Mouse (Mus musculus) lung, embryonic 16.5 days (tissue): ENCODE data around the gene Mmp3. TPM values are rescaled to one million over a fixed set of nuclear protein-coding genes. Genes with fewer than 3 reads are reported as not detected.
"Not testable (repeated sequence)": the region's sequence is repeated elsewhere in the genome, so short reads cannot be mapped to it uniquely, and the experiment has no call there.

ENCODE experiments used
- ATAC-seq: fragments of 200-750 bp; cut with Nextera tagmentation; 2 replicates; pipeline ENCODE4 v1.8.0; 2017; ENCODE audit warnings: low read depth, mild to moderate bottlenecking, moderate library complexity
- H3K27ac ChIP-seq: fragments of 300-500 bp; sonication (generic); 2 replicates; pipeline ENCODE4 v1.5.1; 2014; ENCODE audit warnings: mild to moderate bottlenecking, control low read depth, low read length
- H3K27me3 ChIP-seq: fragments of 300-500 bp; sonication (generic); 2 replicates; pipeline ENCODE4 v1.6.1; 2014; ENCODE audit warnings: low read depth, low read length, mixed read lengths; ENCODE audit not compliant: control insufficient read depth, insufficient read depth
- H3K36me3 ChIP-seq: fragments of 300-500 bp; sonication (generic); 2 replicates; pipeline ENCODE4 v1.6.1; 2014; ENCODE audit warnings: low read length; ENCODE audit not compliant: control insufficient read depth, insufficient read depth
- H3K4me1 ChIP-seq: fragments of 300-500 bp; sonication (generic); replicated peaks from 2 replicates; pipeline ENCODE4 v1.6.1; 2014; ENCODE audit warnings: low read length, mixed read lengths; ENCODE audit not compliant: control insufficient read depth, insufficient read depth
- H3K4me2 ChIP-seq: fragments of 300-500 bp; sonication (generic); 2 replicates; pipeline ENCODE4 v1.6.1; 2014; ENCODE audit warnings: low read depth, low read length, control low read depth
- H3K4me3 ChIP-seq: fragments of 300-500 bp; sonication (generic); 2 replicates; pipeline ENCODE4 v1.5.1; 2014; ENCODE audit warnings: mild to moderate bottlenecking, low read length, control low read depth
- H3K9ac ChIP-seq: fragments of 300-500 bp; sonication (generic); 2 replicates; pipeline ENCODE4 v1.6.1; 2014; ENCODE audit warnings: low read length, control low read depth
- H3K9me3 ChIP-seq: fragments of 300-500 bp; sonication (generic); 2 replicates; pipeline ENCODE4 v1.6.1; 2016; ENCODE audit warnings: low read length; ENCODE audit not compliant: control insufficient read depth
- WGBS: fragments of 180-500 bp; shearing (Covaris S2); extraction: QIAGEN DNeasy Blood & Tissue Kit; methylation state at CpG from one replicate; pipeline ENCODE4 v1.1.7; 2014; 5-methylcytosine and 5-hydroxymethylcytosine counted together
- polyA plus RNA-seq: library from polyadenylated mRNA; unstranded; fragments of >200 nt; fragmentation: Nextera tagmentation; extraction: Ambion mirVana; gene quantifications from 2 replicates; pipeline ENCODE4 v1.2.1, GENCODE M21; 2015

Mmp3 gene
- polyA plus RNA-seq: not detected in 2 replicates

DNA sequence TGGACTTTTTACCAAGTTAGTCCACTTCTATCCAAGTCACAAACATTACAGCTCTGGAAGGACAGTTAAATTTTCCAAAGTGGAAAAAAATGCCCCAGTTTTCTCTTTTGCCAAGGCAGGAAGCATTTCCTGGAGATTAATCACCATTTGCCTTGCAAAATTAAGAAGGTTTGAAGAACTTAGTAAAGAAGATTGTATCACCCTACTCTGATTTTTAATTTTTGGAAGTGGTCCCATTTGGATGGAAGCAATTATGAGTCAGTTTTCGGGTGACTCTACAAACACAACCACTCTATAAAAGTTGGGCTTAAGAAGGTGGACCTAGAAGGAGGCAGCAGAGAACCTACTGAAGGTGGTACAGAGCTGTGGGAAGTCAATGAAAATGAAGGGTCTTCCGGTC is at the start of gene Mmp3:
Gene Mmp3 (plus strand): TSS at position 301 of the 400 bp plus-strand sequence.
- Histone ChIP-seq H3K4me2 (no peak within 1 kb of the TSS), H3K36me3 (no peaks in the 10 kb centered on the region), H3K4me3 (no peak within 1 kb of the TSS), H3K27me3 (no peaks in the 10 kb centered on the region), H3K27ac (no peak within 1 kb of the TSS), H3K4me1 (no peaks in the 10 kb centered on the region), H3K9ac (no peak within 1 kb of the TSS), H3K9me3 (no peaks in the 10 kb centered on the region)
- 79% methylated on average over 2 of the region's 2 CpGs for WGBS
- ATAC-seq: no peak

GRCm38 (mm10) chr9:7396556-7396955 is 49.1 kb upstream of the Mmp3 start:
- not testable (repeated sequence) for H3K9ac ChIP-seq, H3K9me3 ChIP-seq, H3K36me3 ChIP-seq, H3K4me1 ChIP-seq, ATAC-seq, H3K4me2 ChIP-seq, H3K27ac ChIP-seq, H3K27me3 ChIP-seq, H3K4me3 ChIP-seq
- 81% methylated on average over 8 of the region's 8 CpGs for WGBS

DNA sequence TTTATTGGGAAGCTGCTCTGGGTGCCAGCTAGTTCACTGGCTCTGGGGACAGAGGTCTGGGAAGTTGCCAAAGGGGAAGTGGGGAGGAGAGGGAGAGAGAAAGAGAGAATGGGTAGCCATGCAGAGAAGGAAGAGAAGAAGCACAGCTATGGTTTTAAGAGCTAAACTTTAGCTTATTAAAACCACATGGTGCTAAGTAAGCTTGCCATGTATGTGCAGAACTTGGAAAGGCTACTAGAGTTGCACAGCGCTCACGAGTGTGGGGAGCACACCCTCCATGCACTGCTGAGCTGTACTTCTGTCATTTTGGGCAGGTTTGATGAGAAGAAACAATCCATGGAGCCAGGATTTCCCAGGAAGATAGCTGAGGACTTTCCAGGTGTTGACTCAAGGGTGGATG is 7.7 kb downstream of the Mmp3 start:
- Histone ChIP-seq H3K9me3 (no peaks in the 10 kb centered on the region), H3K4me2 (no peak overlapping the region), H3K4me1 (no peaks in the 10 kb centered on the region), H3K36me3 (no peaks in the 10 kb centered on the region), H3K27me3 (no peaks in the 10 kb centered on the region), H3K9ac (no peak overlapping the region), H3K27ac (no peak overlapping the region), H3K4me3 (no peak overlapping the region)
- no peak for ATAC-seq
- 85% methylated on average over 2 of the region's 2 CpGs for WGBS

GRCm38 (mm10) chr9:7470262-7470661 is 24.6 kb downstream of the Mmp3 start:
- Histone ChIP-seq H3K4me3 (no peak overlapping the region), H3K27me3 (no peaks in the 10 kb centered on the region), H3K9ac (no peak overlapping the region), H3K9me3 (no peaks in the 10 kb centered on the region), H3K4me2 (no peak overlapping the region), H3K27ac (no peak overlapping the region), H3K36me3 (no peaks in the 10 kb centered on the region), H3K4me1 (no peaks in the 10 kb centered on the region)
- WGBS: 91% methylated on average over 1 of the region's 1 CpGs
- ATAC-seq: no peak

DNA sequence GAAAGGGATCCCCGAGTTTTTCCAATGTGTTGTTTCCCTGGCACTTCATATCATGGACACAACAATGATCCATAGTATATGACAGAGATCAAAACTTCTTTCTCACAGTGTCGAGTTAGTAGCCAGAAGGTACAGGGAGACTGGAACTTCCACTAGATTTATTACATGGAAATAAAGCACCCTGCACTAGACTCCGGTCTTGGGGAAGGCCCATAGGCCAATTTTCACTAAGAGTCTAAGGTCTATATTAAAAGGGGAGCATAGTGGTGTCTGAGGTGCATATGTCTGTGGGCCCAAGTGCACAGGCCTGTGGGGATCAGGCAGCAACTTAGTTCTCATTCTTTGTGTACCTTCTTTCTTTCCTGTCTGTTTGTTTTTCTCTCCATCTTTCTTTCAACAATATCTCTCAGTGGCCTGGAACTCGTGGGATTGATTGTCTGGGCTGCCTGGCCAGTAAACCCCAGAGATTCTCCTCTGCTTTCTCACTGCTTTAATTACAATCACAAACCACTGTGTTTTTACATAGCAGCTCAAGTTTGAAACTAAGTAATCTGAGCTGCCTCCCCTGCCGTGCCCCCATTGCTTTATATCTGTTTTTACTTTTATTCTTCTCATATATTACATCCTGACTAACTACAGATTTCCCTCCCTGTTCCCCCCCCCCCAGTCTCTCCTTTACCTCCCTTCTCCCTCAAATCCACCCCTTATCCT is 38.2 kb downstream of the Mmp3 start:
- Histone ChIP-seq H3K4me1 (no peaks in the 10 kb centered on the region), H3K4me3 (no peak overlapping the region), H3K9ac (no peak overlapping the region), H3K9me3 (no peaks in the 10 kb centered on the region), H3K27me3 (no peaks in the 10 kb centered on the region), H3K4me2 (no peak overlapping the region), H3K27ac (no peak overlapping the region), H3K36me3 (no peaks in the 10 kb centered on the region)
- ATAC-seq: no peak
- WGBS: 63% methylated on average over 5 of the region's 5 CpGs

GRCm38 (mm10) chr9:7501138-7501537 is 55.5 kb downstream of the Mmp3 start:
- Histone ChIP-seq H3K36me3 (no peaks in the 10 kb centered on the region), H3K9me3 (no peaks in the 10 kb centered on the region), H3K9ac (no peak overlapping the region), H3K27me3 (no peaks in the 10 kb centered on the region), H3K27ac (no peak overlapping the region), H3K4me2 (no peak overlapping the region), H3K4me3 (no peak overlapping the region), H3K4me1 (no peaks in the 10 kb centered on the region)
- 69% methylated on average over 3 of the region's 3 CpGs for WGBS
- ATAC-seq: no peak

DNA sequence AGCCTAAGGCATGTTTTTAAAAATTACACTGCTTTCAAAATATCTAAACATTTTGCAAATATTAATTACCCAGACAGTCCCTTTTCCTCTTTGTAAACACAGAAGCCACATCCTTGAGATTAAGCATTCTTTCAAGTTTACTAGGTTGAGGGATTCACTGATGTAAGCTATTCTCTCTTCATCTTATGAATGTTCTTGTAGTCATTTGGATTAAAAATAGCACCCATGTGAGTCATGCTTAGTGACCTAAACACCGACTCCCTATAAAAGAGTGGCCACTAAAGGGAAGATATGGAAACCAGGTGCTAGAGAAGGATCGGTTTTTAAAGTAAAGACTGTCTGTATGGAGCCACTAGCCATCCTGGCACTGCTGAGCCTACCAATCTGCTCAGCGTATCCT is 56.4 kb downstream of the Mmp3 start, which contains the start of gene Mmp10:
Gene Mmp10 (plus strand): TSS at position 302 of the 400 bp plus-strand sequence.
- Histone ChIP-seq H3K36me3 (no peaks in the 10 kb centered on the region), H3K4me2 (no peak within 1 kb of the TSS), H3K9ac (no peak within 1 kb of the TSS), H3K4me3 (no peak within 1 kb of the TSS), H3K9me3 (no peaks in the 10 kb centered on the region), H3K4me1 (no peaks in the 10 kb centered on the region), H3K27me3 (no peaks in the 10 kb centered on the region), H3K27ac (no peak within 1 kb of the TSS)
- 85% methylated on average over 3 of the region's 3 CpGs for WGBS
- no peak for ATAC-seq

Other genes starting within 250 kb of the Mmp3 start
- gene Mmp13, start 173.3 kb upstream of the Mmp3 start, polyA plus RNA-seq: 0.10 and 6.9 TPM in 2 replicates
- 0.16 TPM in 1 of 2 replicates, not detected in the other for gene Mmp12, start 101.4 kb upstream of the Mmp3 start, polyA plus RNA-seq
- not detected in 2 replicates for gene Mmp1b, start 57.8 kb upstream of the Mmp3 start, polyA plus RNA-seq
- not detected in 2 replicates for gene Mmp10, start 56.5 kb downstream of the Mmp3 start, polyA plus RNA-seq
- gene Mmp8, start 112.6 kb downstream of the Mmp3 start, polyA plus RNA-seq: 2.0 and 2.1 TPM in 2 replicates
- gene Mmp27, start 125.6 kb downstream of the Mmp3 start, polyA plus RNA-seq: not detected in 2 replicates
- gene Mmp20, start 182.4 kb downstream of the Mmp3 start, polyA plus RNA-seq: not detected in 2 replicates
- gene Mmp7, start 246.3 kb downstream of the Mmp3 start, polyA plus RNA-seq: not detected in 2 replicates